Mouse (Mus musculus): ENCODE measurements around the gene Itgb3.

Itgb3 gene

DNA sequence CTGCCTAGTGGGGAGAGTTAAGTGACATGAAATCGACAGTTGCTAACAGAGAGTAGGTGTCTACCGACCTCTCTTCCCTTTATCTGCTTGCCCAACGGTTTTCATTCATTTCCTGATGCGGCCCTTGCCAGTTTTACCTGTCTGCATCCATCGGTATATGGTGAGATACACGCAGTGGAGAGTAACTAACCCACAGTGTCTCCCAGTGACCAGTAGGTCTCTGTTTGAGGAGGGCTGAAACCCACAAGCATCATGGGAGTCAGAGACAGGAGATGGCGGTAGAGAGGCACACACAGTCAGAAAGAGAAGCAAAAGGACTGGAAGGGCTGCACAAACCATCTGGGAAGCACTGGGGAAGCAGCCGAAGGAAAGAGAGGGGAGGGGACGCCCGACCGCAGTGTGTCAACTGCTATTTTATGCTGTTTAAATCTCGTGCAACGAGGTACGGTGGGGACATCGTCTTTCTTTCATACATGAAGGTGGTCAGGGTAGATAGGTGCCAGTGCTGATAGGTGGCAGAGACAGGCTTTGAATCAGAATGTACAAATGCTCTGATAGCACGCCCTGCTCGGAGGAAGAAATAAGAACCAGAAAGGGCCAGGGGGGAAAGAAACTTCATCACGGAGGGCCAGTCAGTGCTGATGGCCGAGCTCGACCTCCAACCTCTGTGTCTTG, 53.9 kb downstream of the Itgb3 start:
- DNase-seq (ENCODE audit: low spot score) = no peak

DNA sequence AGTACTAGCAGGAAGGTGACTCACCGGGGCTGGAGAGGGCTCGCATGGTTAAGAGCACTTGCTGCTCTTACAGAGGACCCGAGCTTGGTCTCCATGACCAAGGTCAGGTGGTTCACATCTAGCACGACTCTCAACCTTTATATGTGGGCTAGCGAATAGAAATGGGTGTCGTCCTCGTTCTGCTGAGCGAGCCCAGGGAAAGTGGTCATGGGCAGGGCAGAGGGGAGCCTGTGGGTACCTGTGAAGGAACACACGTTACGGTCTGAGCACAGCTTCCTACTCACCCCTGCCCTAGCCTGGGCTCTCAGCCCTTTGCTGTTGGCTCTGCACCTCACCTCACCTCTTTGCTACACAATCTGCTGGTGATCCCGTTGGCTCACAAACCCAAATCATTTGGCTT, 54.8 kb downstream of the Itgb3 start:
- DNase-seq (ENCODE audit: low spot score) = no peak

DNA sequence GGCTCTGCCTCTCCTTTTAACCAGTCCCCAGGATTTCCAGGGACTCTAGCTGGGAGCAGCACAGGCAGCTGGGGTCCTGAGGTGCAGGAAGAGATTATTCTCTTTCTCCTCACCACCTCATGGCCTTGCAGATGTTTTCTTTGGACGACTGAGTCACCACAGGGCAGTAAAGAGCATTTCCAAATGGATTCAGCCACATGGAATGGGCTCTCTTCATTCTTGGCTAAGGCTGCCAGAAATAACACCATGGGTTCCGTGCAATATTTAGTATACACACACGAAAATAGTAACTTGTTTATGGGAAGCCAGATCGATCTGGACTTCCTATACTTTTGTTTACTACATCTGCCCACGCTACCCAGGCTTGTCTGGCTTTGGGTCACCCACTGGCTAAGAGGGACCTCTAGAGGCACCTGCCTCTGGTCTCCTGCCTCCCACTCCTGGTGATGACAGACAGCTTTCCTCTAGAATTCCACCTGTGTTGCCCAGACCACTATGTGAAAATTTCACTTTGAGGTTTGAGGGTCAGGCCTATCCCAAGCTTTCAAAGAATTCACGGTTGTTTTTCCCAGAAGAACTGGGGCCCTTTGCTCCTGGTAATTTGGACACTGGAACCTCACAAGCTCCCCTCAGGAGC, 55.6 kb downstream of the Itgb3 start:
- DNase-seq (ENCODE audit: low spot score) = no peak

DNA sequence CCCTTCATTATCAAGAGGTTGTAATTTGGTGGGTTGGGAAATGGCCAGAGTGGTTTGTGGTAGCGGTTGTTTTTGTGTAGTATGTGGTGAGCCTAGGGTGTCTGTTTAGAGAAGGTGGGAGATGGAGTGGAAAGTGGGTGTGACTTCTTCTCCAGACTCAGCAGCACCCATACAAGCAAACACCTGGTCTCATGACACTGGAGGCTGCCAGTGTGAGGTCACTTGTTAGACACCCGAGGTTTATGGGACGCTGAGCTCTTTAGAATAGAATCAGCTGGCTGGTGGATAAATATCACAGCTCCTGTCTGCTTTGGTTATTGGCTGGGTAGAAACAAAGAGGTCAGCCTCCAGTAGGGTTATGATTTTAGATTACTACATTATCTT, 56.1 kb downstream of the Itgb3 start:
- DNase-seq (ENCODE audit: low spot score) = no peak

DNA sequence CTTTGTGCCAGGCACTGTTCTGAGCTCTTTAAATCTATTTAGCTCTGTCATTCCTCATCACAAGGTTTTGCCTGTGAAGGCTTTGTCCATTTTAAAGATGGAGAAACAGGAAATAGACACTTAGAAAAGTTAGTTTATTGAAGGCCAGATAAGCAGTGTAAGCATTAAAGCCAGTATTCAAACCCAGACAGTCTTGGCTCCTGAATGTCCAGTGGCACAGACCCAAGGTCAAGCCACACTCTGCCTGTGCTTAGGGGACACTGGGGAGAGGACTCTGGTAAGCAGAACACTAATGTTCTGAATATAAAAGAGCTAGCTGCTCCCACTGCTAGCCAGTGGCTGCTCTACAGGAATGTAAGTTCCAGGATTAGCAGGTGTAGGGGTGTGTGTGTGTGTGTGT, 56.6 kb downstream of the Itgb3 start:
- no peak for DNase-seq (ENCODE audit: low spot score)

DNA sequence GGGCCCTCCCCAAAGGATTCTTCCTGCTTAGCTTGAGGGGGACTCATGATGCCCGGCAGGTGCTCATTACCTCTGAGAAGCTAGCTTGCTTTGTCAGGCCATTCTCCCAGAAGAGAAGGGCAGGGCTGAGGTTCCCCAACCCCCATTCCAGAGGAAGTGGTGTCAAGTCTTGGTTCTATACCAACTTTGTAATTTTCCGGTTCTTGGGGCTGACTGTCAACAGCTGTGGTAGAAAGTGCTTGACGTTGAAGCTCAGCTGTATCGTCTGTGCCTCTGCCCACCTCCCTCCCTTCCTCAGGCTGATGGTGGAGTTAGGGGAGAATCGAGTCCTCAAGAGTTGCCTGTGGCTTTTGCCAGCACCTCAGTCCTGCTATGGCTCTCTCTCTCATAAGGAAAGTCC, 59.6 kb downstream of the Itgb3 start:
- DNase-seq (ENCODE audit: low spot score) = no peak

DNA sequence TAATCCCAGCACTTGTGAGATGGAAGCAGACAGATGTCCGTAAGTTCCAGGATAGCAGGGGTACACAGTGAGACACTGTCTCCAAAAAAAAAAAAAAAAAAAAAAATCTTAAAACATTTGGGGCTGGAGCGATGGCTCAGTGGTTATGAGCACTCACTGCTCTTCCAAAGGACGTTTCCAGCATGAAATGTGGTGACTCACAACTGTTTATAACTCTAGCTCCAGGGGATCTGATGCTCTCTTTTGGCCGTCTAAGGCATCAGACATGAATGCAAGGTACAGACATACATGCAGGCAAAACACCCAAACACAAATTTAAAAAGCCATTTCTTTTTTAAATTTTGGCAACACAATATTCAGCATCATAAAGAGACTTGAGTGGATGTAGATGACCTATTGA, 65.6 kb downstream of the Itgb3 start:
- DNase-seq (ENCODE audit: low spot score) = no peak

DNA sequence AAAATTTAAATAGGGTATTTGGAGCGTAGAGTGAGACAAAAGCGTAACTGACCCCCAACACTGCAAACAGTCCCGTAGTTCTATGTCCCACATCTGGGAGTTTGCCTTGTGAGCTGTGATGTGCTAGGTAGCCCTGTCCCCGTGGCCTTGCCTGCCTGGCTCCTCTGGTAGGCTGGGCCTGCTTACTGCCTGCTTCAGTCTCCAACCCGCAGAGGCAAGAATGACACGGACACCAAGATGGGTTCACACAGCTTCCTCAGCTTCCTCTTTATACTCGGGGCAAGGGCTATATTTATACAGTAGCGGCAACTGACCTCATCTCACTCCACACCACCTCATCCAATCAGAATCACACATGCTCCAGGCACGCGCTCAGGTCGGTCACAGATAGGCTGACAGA, 67.0 kb downstream of the Itgb3 start:
- DNase-seq (ENCODE audit: low spot score) = no peak

DNA sequence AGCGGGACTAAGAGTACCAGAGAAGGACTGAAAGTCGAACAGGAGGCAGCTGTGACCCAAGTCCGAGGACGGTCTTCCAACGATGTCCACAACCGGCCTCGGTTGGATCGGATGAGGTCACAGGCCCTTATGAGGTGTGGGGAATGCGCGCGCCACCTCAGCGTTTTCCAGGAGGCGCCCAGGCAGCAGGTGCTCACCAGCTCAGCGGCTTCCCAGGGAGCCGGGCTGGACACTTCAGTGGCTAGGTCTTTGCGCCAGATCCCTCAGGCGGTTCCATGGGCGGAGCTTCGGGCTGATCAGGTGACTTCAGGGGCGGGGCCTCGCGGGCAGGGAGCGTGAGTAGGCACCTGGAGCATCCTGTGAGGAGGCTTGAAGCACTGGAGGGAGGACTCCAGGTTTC, 77.7 kb downstream of the Itgb3 start, which contains the start of gene Gm11639:
Gene Gm11639, plus strand, starts transcription at position 160 of the 400 bp plus-strand sequence.
- no peak for DNase-seq (ENCODE audit: low spot score)

DNA sequence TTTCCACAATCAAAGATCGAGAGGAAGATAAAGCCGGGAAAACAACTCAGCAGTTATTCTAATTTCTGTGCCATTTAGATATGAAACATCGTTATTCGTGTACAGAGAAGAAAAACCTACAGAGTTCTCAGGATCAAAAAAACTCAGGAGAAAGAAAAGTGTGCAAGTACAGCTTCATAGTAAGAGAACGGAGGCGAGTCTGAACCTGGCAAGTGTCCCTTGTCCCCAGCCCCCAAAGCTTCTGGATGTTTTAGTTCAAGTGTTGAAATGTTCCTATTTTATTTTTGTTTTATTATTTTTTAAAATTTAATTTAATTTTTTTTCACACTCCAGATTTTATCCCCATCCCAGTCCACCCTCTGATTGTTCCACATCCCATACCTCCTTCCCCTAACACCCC, 85.4 kb downstream of the Itgb3 start:
- peak; percentile 11 for DNase-seq (ENCODE audit: low spot score)

DNA sequence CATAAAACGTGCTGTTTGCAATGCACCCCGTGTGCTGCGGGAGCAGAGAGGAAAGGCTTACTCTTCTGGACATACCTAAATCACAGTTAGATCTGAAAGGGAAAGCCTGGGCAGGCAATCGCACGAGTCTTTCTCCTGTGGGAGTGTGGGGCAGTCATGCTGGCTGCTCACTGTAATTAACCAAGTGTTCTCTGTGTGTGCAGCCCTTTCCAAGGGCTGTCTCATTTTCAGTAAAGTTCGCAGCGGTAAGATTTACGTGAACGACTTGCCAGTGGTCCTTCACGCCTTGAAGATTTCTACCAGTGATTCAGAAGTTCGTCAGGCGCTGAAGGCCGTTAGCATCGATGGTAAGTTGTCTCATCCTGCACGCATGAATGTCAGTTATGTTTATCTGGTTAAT, 96.3 kb downstream of the Itgb3 start:
- no peak for DNase-seq (ENCODE audit: low spot score)

DNA sequence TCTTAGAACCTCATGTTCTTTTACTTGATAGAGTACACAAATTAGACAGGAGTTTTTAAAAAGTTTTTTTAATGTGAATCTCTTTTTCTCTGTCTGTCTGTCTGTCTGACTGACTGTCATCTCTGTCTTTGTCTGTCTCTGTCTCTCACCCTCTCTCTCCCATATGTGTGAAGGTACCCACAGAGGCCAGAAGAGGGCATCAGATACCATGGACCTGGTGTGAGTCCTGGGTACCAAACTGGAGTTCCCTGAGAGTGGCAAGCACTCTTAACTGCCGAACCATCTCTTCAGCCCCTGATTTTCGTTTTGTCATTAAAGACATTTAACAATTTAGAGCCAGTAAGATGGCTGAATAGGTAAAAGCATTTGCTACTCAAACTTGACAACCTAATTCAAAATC, 99.3 kb downstream of the Itgb3 start:
- DNase-seq (ENCODE audit: low spot score) = no peak
